Mouse (Mus musculus) olfactory bulb, adult 2 months (tissue): ENCODE measurements around the gene Htra3. TPM values are rescaled to one million over a fixed set of nuclear protein-coding genes. Genes with fewer than 3 reads are reported as not detected.

Experiments used
- H3K27ac ChIP-seq: fragments of 200-500 bp; 2 replicates; pipeline ENCODE4 v1.5.1; 2012; ENCODE audit warnings: low read depth, low read length; ENCODE audit not compliant: insufficient read depth
- H3K4me1 ChIP-seq: fragments of 200-500 bp; 2 replicates; pipeline ENCODE4 v1.6.1; 2012; ENCODE audit warnings: low read length; ENCODE audit not compliant: control insufficient read depth, insufficient read depth
- H3K4me3 ChIP-seq: fragments of 200-500 bp; 2 replicates; pipeline ENCODE4 v1.5.1; 2012; ENCODE audit warnings: mild to moderate bottlenecking, low read depth, low read length, moderate library complexity; ENCODE audit not compliant: insufficient read depth
- CTCF ChIP-seq: fragments of 200-500 bp; IDR thresholded peaks from 2 replicates; pipeline ENCODE4 v1.5.1; 2012; ENCODE audit warnings: low read depth, mild to moderate bottlenecking, low read length, moderate library complexity; ENCODE audit not compliant: insufficient read depth
- POLR2A ChIP-seq: fragments of 200-500 bp; IDR thresholded peaks from 2 replicates; pipeline ENCODE4 v1.6.1; 2012; ENCODE audit warnings: mild to moderate bottlenecking, low read depth, low read length, moderate library complexity; ENCODE audit not compliant: insufficient read depth
- WGBS: fragments of 180-500 bp; shearing (Covaris S2); methylation state at CpG from one replicate; pipeline ENCODE4 v1.1.7; 2018; 5-methylcytosine and 5-hydroxymethylcytosine counted together
- polyA plus RNA-seq: library from polyadenylated mRNA; stranded (reverse); fragments of >200 nt; gene quantifications from 2 replicates; pipeline ENCODE4 v1.2.4, GENCODE M21; 2012; ENCODE audit warnings: low replicate concordance; ENCODE audit not compliant: missing spikeins, insufficient read depth, insufficient read length

Gene Htra3
- polyA plus RNA-seq, 1 experiment: not detected

DNA sequence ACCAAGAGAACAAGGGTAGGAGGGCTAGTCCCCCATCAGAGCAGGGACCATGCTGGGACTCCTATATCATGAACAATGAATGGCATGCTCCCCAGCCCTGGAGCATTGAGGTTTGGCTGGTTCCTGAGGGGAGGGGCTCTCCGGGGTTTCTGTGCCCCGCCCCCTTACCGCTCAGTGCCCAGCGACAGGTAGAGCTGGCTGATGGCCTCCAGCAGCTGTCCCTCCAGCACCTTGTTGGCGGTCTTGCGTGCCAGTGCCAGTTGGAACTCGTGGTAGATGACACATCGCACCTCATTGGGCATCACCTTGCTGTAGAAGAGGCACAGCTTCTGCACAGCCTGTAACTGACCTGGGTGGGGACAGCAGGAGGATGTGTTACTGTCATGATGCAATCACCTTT is 23.6 kb upstream of the Htra3 start:
- H3K27ac ChIP-seq: no peak overlapping the region
- no peak overlapping the region for H3K4me3 ChIP-seq
- 88% methylated on average over 8 of the region's 8 CpGs for WGBS
- TF ChIP-seq CTCF: no peak
- no peak for TF ChIP-seq POLR2A
- no peaks in the 10 kb centered on the region for H3K4me1 ChIP-seq

DNA sequence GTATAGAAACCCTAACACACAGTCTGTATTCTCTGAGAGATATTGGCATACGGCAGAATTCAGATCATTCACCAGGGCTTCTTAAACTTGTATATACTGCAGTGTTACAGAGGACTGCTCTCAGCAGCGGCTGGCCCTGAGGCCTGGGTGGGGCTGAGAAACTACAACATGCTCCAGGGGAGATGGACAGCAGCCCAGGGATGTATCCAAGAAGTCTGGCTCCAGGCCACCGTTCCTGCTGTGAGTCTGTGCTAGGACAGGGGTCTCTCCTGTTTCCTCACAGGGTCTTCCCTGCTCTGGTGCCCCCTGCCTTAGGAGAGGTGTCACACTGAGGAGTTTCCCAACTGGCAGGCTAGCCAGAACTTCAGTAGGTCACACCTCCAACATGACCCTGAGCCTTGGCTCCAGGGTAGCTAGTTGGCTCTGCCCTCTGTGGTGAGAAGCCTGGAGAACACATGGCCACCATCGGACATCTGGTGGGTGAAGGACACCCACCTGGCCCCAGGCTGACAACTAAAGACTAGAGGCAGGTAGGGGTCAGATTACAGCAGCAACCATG is 23.1 kb upstream of the Htra3 start:
- no peaks in the 10 kb centered on the region for H3K4me1 ChIP-seq
- H3K4me3 ChIP-seq: no peak overlapping the region
- WGBS: 89% methylated on average over 4 of the region's 4 CpGs
- no peak for TF ChIP-seq CTCF
- TF ChIP-seq POLR2A: no peak
- no peak overlapping the region for H3K27ac ChIP-seq

DNA sequence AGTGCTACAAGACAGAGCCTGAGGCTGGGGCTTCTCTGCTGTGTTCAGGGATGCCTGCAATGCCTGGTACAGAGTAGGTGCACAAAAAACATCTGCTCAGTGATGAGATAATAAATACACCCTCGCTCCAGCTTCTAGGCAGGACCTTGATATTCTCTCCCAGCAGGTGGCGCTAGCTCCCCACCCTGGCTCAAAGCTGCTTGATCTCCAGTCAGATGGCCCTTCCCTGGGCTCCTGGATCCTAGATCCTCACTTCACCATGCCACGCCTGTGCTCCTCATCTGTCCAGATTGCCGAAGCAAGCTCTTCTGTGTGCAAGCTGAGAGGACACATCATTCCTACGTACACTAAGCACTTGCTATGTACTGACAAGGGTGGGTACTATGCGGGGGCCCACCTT is 21.5 kb upstream of the Htra3 start:
- TF ChIP-seq CTCF: no peak
- no peak for TF ChIP-seq POLR2A
- Histone ChIP-seq H3K27ac (no peak overlapping the region), H3K4me3 (no peak overlapping the region), H3K4me1 (no peaks in the 10 kb centered on the region)
- 58% methylated on average over 6 of the region's 6 CpGs for WGBS

DNA sequence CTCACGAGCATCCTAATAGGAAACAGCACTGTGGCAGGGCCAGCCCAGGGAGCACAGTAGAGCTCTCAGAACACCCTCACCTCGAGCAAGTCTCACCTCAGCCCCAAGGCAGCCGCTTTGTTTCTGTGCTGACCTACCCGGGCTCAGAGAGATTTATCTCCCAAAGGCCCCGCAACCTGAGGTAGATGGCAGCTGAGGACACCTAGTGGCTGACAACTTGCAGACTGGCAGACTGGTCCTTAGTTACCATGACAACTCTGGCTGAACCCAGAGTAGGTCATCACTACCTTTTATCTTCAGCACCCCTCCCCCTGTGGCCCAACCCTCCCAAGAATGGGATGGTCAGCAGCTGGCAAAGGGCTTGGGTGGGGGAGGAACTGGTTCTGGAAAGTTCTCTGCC is 16.2 kb upstream of the Htra3 start:
- TF ChIP-seq POLR2A (no peak), CTCF (no peak)
- H3K4me1 ChIP-seq: no peaks in the 10 kb centered on the region
- 42% methylated on average over 5 of the region's 5 CpGs for WGBS
- no peak overlapping the region for H3K4me3 ChIP-seq
- no peak overlapping the region for H3K27ac ChIP-seq

DNA sequence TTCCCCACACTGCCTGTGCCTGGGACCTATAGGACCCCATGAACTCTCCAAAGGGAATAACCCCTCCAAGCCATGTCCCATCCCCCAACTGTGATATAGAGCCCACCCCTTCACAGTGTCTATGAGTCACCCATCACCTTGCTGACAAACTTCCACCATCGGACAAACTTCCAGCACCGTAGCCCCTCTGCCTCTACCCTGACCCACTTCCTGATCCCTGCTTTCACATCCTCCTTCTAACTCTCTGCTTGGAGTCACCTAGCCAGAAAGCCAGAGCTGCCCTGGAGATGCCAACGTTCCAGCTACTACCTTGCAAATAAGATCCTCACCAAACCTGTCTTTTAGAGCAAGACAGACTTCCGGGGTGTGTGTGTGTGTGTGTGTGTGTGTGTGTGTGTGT is 14.1 kb upstream of the Htra3 start:
- no peak overlapping the region for H3K4me3 ChIP-seq
- H3K4me1 ChIP-seq: no peaks in the 10 kb centered on the region
- H3K27ac ChIP-seq: no peak overlapping the region
- no peak for TF ChIP-seq POLR2A
- no peak for TF ChIP-seq CTCF
- 77% methylated on average over 4 of the region's 4 CpGs for WGBS

DNA sequence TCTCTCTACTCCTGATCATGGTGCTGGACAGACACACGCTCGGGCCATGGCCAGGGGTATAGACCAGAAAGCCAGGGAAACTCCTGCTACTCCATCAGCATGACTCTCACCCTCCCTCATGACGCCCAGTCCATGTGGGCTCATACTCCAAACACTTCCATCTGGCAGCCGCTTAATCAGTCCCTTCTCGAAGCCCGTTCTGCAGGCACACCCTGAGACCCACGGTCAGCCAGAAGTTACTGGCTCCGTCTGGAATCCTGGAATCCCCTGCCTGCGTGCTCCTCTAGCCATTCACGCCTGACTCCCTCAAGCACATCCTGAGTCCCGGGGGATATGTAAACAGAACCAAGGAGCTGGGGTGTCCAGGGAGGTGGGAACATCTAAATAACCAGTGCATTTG is 11.7 kb upstream of the Htra3 start:
- Histone ChIP-seq H3K4me1 (peaks cover 7% of the 10 kb centered on the region; the same call in 1 of the 2 replicates), H3K4me3 (no peak overlapping the region), H3K27ac (no peak overlapping the region)
- TF ChIP-seq POLR2A (no peak), CTCF (no peak)
- 73% methylated on average over 11 of the region's 11 CpGs for WGBS

DNA sequence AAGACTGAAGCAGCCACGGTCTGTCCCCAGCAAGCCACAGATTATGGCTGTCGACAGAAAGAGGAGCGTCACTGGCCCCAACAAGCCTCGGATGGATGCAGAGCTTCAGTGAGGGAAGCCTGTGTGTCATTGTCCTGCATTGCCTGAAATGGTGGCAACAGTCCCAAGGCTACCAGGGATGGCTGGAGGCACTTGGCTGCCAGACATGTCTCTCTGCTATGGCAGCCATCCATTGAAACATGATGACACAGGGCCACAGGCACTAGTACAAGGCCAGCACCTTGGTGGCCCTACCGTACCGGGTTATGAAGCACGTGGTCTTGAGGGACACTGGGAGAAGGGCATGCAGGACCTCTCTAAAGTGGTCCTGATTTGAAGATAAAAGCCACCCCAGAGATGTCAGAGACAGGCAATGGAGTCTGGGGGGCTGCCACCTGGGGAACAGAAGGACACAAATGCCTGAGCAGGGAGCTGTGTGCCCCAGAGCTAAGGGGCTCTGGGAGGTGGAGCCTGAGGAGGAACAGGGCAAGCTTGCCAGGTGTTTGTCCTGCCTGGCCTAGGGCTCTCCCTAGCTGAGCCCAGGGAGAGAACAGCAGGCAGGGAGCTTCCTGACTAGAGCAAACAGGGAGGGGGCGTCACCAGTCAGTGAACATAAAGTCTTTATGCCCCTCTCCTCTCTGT is 11.0 kb upstream of the Htra3 start:
- Histone ChIP-seq H3K27ac (no peak overlapping the region), H3K4me1 (peaks cover 7% of the 10 kb centered on the region; the same call in 1 of the 2 replicates), H3K4me3 (no peak overlapping the region)
- 77% methylated on average over 8 of the region's 8 CpGs for WGBS
- TF ChIP-seq CTCF (no peak), POLR2A (no peak)

DNA sequence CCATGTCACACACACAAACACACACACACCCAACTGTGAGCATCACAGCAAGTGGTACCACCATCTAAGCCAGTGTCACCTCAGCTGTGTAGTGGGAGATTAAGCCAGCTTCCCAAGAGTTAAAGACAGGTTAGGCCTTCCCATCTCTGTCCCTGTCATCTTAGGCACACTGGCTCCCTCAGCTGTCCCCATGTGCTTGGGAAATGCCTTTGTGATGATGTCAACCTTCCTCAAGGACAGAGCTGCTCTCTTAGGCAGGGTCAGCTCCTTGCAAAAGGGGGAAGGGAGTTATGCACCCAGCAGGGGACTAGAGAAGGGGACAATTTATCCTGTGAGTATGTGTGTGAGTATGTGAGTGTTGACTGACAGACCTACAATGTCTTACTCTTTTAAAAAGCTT is 9.8 kb upstream of the Htra3 start:
- TF ChIP-seq CTCF (no peak), POLR2A (no peak)
- Histone ChIP-seq H3K4me1 (peaks cover 7% of the 10 kb centered on the region; the same call in 1 of the 2 replicates), H3K4me3 (no peak overlapping the region), H3K27ac (no peak overlapping the region)

DNA sequence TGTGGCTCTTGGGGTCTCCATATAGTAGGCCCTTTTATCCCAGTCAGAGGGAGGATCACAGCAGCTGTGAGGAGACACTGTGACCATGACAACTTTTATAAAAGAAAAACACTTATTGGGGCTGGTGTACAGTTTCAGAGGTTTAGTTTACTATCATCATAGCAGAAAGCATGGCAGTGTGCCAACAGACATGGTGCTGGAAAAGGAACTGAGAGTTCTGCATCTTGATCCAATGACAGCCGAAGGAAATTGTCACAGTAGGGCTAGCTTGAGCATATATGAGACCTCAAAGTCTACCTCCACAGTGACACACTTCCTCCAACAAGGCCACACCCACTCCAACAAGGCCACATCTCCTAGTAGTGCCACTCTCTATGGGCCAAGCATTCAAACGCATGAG is 9.3 kb upstream of the Htra3 start:
- no peak overlapping the region for H3K27ac ChIP-seq
- WGBS: 79% methylated on average over 2 of the region's 2 CpGs
- peaks cover 7% of the 10 kb centered on the region; the same call in 1 of the 2 replicates for H3K4me1 ChIP-seq
- no peak overlapping the region for H3K4me3 ChIP-seq
- TF ChIP-seq CTCF (no peak), POLR2A (no peak)

DNA sequence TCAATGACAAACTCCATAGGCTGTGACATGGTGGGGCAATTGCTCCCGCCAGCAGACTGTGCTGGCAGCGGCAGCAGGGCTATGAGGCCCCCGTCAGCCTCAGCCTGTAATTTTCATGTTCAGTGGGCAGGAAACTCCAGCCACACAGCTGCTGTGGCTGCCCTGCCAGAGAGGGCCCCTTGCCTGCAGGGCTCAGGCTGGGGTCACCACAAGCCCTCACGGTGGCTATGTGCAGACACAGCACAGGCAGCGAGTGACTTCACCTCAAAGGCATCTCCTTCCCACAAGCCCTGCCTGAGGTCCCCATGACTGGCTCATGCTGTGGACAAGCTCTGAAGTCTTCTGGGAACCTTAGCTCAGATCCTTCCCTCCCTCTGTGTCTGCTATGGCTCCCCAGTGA is 7.5 kb upstream of the Htra3 start:
- no peak overlapping the region for H3K27ac ChIP-seq
- H3K4me1 ChIP-seq: peaks cover 7% of the 10 kb centered on the region; the same call in 1 of the 2 replicates
- TF ChIP-seq CTCF: no peak
- TF ChIP-seq POLR2A: no peak
- H3K4me3 ChIP-seq: no peak overlapping the region
- 64% methylated on average over 5 of the region's 5 CpGs for WGBS
